Mouse (Mus musculus) forebrain, embryonic 15.5 days (tissue): ENCODE measurements at regions not wholly inside any gene's neighbourhood (a gene's known extent, or its start where the extent isn't known, plus 50 kb on each side); places are given as distances from the start of the nearest gene placed in this dataset.
"Not testable (repeated sequence)": the region's sequence is repeated elsewhere in the genome, so short reads cannot be mapped to it uniquely, and the experiment has no call there.

Experiments used
- ATAC-seq: fragments of 200-750 bp; cut with Nextera tagmentation; replicated peaks from 2 replicates; pipeline ENCODE4 v1.8.0; 2017; ENCODE audit warnings: mild to moderate bottlenecking, moderate TSS enrichment, moderate library complexity
- H3K27ac ChIP-seq: fragments of 300-500 bp; sonication (generic); replicated peaks from 2 replicates; pipeline ENCODE4 v1.5.1; 2015; ENCODE audit warnings: mild to moderate bottlenecking, inconsistent platforms
- H3K27me3 ChIP-seq: fragments of 300-500 bp; sonication (generic); 2 replicates; pipeline ENCODE4 v1.6.1; 2015; ENCODE audit warnings: inconsistent platforms
- H3K36me3 ChIP-seq: fragments of 300-500 bp; sonication (generic); 2 replicates; pipeline ENCODE4 v1.6.1; 2015; ENCODE audit warnings: mild to moderate bottlenecking, inconsistent platforms
- H3K4me1 ChIP-seq: fragments of 300-500 bp; sonication (generic); 2 replicates; pipeline ENCODE4 v1.6.1; 2015; ENCODE audit warnings: inconsistent platforms
- H3K4me2 ChIP-seq: fragments of 300-500 bp; sonication (generic); replicated peaks from 2 replicates; pipeline ENCODE4 v1.6.1; 2015; ENCODE audit warnings: mild to moderate bottlenecking, inconsistent platforms
- H3K4me3 ChIP-seq: fragments of 300-500 bp; sonication (generic); 2 replicates; pipeline ENCODE4 v1.5.1; 2015; ENCODE audit warnings: mild to moderate bottlenecking, inconsistent platforms
- H3K9ac ChIP-seq: fragments of 300-500 bp; sonication (generic); replicated peaks from 2 replicates; pipeline ENCODE4 v1.6.1; 2015; ENCODE audit warnings: mild to moderate bottlenecking, inconsistent platforms
- H3K9me3 ChIP-seq: fragments of 300-500 bp; sonication (generic); 2 replicates; pipeline ENCODE4 v1.6.1; 2016; ENCODE audit warnings: inconsistent platforms
- whole genome bisulfite sequencing: fragments of 180-500 bp; shearing (Covaris S2); methylation state at CpG from one replicate; pipeline ENCODE4 v1.1.7; 2015; ENCODE audit warnings: mixed read lengths; 5-methylcytosine and 5-hydroxymethylcytosine counted together

GRCm38 (mm10) chr17:85858516-85858915, 170.4 kb upstream of the Six2 start:
- ATAC-seq: no peak
- no peak overlapping the region for H3K4me3 ChIP-seq
- WGBS: 65% methylated on average over 2 of the region's 2 CpGs
- H3K4me1 ChIP-seq: peaks cover 14% of the 10 kb centered on the region
- H3K27me3 ChIP-seq: no peaks in the 10 kb centered on the region
- H3K27ac ChIP-seq: no peak overlapping the region
- no peaks in the 10 kb centered on the region for H3K9me3 ChIP-seq
- no peaks in the 10 kb centered on the region for H3K36me3 ChIP-seq
- H3K4me2 ChIP-seq: peak overlapping the region; percentile 41; the same call in 1 of the 2 replicates
- no peak overlapping the region for H3K9ac ChIP-seq

- H3K36me3 ChIP-seq: no peaks in the 10 kb centered on the region
- H3K27me3 ChIP-seq: no peaks in the 10 kb centered on the region
- no peak overlapping the region for H3K9ac ChIP-seq
- peak overlapping the region; percentile 41 for H3K4me2 ChIP-seq
- peak; percentile 87 for ATAC-seq
- 6% methylated on average over 22 of the region's 22 CpGs for WGBS
- peak overlapping the region; percentile 18 for H3K4me3 ChIP-seq
- H3K27ac ChIP-seq: no peak overlapping the region; the same call in 1 of the 2 replicates
- no peaks in the 10 kb centered on the region for H3K9me3 ChIP-seq
- peaks cover 14% of the 10 kb centered on the region for H3K4me1 ChIP-seq
These were observed 169.8 kb upstream of the Six2 start for GRCm38 (mm10) chr17:85857705-85858472.

DNA sequence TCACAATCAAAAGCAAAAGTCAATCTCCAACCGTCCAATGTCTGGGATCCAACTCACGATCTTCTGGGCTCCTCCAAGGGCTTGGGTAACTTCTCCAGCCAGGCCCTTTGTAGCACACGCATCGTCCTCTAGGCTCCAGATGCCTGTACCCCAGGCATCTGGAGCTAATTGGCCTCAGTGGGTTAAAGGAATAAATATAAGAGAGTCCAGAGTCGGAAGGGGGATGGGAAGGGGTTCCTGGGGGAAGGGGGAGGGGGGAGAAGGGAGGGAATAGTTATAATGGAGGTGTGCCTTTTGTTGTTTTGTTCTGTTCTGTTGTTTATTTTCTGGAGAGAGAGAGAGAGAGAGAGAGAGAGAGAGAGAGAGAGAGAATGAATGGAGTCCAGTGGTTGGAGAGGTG, 168.8 kb upstream of the Six2 start:
- not testable (repeated sequence) for H3K4me3 ChIP-seq, H3K9ac ChIP-seq, H3K9me3 ChIP-seq, H3K4me2 ChIP-seq, H3K27ac ChIP-seq, H3K27me3 ChIP-seq, H3K36me3 ChIP-seq, ATAC-seq
- 11% methylated on average over 4 of the region's 5 CpGs for WGBS
- peaks cover 14% of the 10 kb centered on the region for H3K4me1 ChIP-seq

DNA sequence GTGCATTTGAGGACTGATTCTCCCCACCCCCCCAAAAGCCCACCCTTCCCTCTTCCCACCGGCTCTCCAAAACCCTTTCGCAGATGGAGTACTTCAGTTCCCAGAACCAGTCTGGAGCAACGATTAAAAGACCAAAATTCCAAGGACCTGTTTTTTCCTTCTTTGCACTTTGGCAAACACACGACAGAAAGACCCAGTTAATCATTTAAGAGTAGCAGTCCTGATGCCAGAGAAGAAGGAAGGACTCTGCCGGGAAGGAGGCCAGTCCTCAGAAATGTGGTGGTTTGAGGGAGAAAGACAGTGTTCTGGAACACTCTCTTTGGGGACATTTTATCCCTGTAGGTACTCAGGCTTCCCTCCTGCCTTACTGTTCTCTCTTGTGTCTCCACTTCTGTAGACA, 165.1 kb upstream of the Six2 start:
- WGBS: 84% methylated on average over 5 of the region's 5 CpGs
- no peak for ATAC-seq
- peaks cover 9% of the 10 kb centered on the region for H3K4me1 ChIP-seq
- no peak overlapping the region for H3K27ac ChIP-seq
- H3K36me3 ChIP-seq: no peaks in the 10 kb centered on the region
- no peaks in the 10 kb centered on the region for H3K9me3 ChIP-seq
- H3K4me3 ChIP-seq: no peak overlapping the region
- H3K9ac ChIP-seq: no peak overlapping the region
- H3K27me3 ChIP-seq: no peaks in the 10 kb centered on the region
- H3K4me2 ChIP-seq: no peak overlapping the region

DNA sequence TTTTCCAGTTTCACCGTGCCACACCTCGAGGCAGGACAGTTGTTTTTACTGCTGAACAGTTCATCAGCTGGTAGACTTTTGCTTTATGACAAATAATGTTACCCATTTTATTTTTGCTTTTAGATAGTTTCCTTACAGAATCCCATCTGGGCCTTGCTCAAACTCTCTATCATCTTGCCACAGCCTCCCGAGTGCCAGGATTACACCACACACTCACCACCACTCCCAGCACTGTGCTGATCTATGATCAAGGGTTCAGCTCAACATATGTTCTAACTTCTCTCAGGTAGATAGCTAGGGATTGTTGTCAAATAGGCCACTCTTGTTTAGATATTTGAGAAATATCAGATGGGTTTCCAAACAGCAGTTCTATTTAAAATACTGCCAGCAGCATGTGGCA, 160.5 kb upstream of the Six2 start:
- Histone ChIP-seq H3K9ac (no peak overlapping the region), H3K4me1 (no peaks in the 10 kb centered on the region), H3K36me3 (no peaks in the 10 kb centered on the region), H3K27me3 (no peaks in the 10 kb centered on the region), H3K27ac (no peak overlapping the region), H3K9me3 (no peaks in the 10 kb centered on the region), H3K4me3 (no peak overlapping the region), H3K4me2 (no peak overlapping the region)
- 94% methylated on average over 3 of the region's 3 CpGs for WGBS
- ATAC-seq: no peak

DNA sequence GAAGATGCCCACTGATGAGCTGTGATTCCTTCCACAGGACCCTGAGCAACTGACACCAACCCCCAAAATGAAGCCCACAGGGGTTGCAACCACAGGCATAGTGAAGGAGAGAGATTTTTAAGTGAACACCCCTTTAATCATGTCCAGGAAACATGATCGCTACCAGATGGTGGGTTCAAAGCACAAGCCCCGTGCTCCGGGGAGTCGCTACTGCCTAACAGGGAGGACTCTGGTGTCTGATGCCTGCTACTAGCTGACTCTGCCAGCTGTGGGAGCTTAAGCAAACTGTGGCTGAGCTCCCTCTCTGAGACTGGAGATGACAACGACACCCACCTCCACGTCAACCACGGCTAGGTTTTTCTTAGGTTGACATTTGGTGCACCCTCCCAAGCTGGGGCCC, 159.7 kb upstream of the Six2 start:
- no peak overlapping the region for H3K4me2 ChIP-seq
- no peak overlapping the region for H3K4me3 ChIP-seq
- no peaks in the 10 kb centered on the region for H3K36me3 ChIP-seq
- H3K27me3 ChIP-seq: no peaks in the 10 kb centered on the region
- H3K27ac ChIP-seq: no peak overlapping the region
- H3K9ac ChIP-seq: no peak overlapping the region
- no peaks in the 10 kb centered on the region for H3K4me1 ChIP-seq
- H3K9me3 ChIP-seq: no peaks in the 10 kb centered on the region
- WGBS: 92% methylated on average over 7 of the region's 7 CpGs
- no peak for ATAC-seq

GRCm38 (mm10) chr17:85845059-85845458, 157.0 kb upstream of the Six2 start:
- H3K9ac ChIP-seq: no peak overlapping the region
- H3K27me3 ChIP-seq: no peaks in the 10 kb centered on the region
- no peaks in the 10 kb centered on the region for H3K4me1 ChIP-seq
- no peak overlapping the region for H3K4me3 ChIP-seq
- H3K4me2 ChIP-seq: no peak overlapping the region
- WGBS: 72% methylated on average over 6 of the region's 6 CpGs
- H3K9me3 ChIP-seq: no peaks in the 10 kb centered on the region
- no peak overlapping the region for H3K27ac ChIP-seq
- no peaks in the 10 kb centered on the region for H3K36me3 ChIP-seq
- ATAC-seq: no peak

DNA sequence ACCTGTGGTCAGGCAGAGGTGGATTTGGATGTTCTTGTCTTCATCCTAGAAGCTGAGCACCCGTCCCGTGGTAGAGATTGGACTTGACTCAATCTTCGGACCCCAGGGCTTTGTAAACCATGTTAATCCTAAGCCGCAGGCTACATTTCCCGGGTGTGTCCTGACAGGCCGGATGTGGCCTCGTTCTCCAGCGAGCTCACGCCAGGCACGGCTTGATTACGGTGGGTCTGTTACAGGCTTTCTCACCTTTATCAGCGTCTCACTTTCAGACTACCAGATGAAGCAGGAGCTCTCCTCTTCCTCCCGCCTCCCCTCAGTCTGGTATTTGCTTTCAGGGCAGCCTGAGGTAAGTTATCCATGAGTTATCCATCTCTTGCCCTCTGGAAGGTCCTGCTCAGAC, 156.4 kb upstream of the Six2 start:
- Histone ChIP-seq H3K9ac (no peak overlapping the region), H3K9me3 (no peaks in the 10 kb centered on the region), H3K4me3 (no peak overlapping the region), H3K27me3 (no peaks in the 10 kb centered on the region), H3K4me1 (no peaks in the 10 kb centered on the region), H3K36me3 (no peaks in the 10 kb centered on the region), H3K4me2 (no peak overlapping the region), H3K27ac (no peak overlapping the region)
- ATAC-seq: no peak
- WGBS: 92% methylated on average over 13 of the region's 13 CpGs

DNA sequence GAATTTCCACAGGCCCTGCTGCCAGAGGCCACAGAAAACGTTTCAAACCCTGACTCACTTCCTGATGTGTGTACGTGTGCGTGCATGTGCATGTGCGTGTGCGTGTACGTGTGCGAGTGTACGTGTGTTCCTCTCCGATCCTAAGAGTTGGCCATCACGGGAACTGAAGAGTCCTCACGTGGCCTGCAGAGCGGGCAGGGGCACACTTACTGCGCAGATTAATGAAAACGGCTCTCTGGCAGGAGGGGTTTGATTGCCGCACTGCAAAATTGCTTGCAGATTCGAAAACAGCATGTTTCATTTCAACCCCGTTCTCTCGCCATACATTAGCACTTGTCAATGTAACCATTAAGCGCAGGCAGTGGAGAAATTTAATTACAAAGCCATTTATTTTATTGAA, 135.0 kb upstream of the Six2 start:
- ATAC-seq: no peak
- H3K36me3 ChIP-seq: no peaks in the 10 kb centered on the region
- H3K4me2 ChIP-seq: no peak overlapping the region
- WGBS: 68% methylated on average over 19 of the region's 19 CpGs
- H3K27ac ChIP-seq: no peak overlapping the region
- H3K4me3 ChIP-seq: no peak overlapping the region
- H3K9me3 ChIP-seq: no peaks in the 10 kb centered on the region
- no peak overlapping the region for H3K9ac ChIP-seq
- no peaks in the 10 kb centered on the region for H3K27me3 ChIP-seq
- H3K4me1 ChIP-seq: peaks cover 6% of the 10 kb centered on the region; the same call in 1 of the 2 replicates

DNA sequence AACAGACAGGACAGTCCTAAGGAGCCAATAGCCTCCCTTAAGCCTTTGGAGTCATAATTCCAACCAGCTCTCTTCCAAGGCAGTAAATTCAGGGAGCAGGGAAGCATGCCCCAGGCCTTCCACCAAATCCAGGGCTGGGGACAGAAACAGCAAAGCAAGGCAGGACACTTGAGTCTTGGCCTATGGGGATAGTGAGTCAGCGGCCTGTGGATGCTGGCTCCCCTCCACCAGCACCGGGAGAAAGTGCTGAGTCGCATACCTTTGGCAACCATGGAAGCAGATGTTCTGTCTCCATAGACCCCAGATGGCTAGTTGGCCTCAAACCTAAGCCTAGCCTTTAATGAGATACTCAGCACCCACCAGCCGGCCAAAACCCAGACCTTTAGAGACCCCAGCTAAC, 133.8 kb upstream of the Six2 start:
- H3K27me3 ChIP-seq: no peaks in the 10 kb centered on the region
- 73% methylated on average over 4 of the region's 4 CpGs for WGBS
- H3K4me2 ChIP-seq: no peak overlapping the region
- no peak overlapping the region for H3K27ac ChIP-seq
- H3K4me3 ChIP-seq: no peak overlapping the region
- no peaks in the 10 kb centered on the region for H3K36me3 ChIP-seq
- no peaks in the 10 kb centered on the region for H3K9me3 ChIP-seq
- no peak overlapping the region for H3K9ac ChIP-seq
- no peak for ATAC-seq
- H3K4me1 ChIP-seq: peaks cover 6% of the 10 kb centered on the region; the same call in 1 of the 2 replicates

DNA sequence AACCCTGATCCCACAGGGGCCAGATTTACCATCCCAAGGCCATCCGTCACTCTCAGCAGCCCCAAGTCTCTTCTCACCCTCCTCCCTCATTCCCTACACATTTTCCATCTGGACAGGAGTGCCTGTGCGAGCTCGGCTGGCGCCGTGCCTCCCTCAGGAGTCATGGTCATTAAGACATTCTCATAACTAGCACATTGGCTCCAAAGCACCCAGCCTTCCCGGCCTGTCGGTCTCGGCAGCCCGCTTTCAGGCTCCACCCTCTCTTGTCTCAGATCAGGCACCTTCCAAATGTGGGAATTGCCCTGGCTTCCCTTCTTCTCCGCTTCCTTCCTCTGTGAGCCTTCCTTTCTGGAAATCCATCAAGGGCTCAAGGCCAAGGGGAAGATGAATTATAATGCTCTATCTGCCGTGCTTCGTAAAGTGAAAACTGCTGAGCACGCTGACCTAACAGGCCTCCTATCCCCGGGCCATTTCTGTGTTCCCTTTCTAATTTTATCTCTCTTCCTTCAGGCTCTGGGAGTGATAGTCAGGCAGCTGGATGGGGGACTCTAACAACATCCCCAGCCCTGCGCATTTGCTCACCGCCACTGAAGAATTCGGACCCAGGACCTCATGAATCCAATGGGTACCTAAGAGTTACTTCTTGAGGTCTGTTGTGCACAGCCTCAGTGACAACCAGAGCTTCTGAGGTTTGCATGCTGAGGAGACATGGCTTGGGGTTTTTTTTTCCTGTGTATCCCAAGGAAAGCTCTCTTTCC, 130.2 kb upstream of the Six2 start:
- H3K27me3 ChIP-seq: no peaks in the 10 kb centered on the region
- H3K4me3 ChIP-seq: no peak overlapping the region
- 86% methylated on average over 17 of the region's 17 CpGs for WGBS
- no peak overlapping the region for H3K27ac ChIP-seq
- no peaks in the 10 kb centered on the region for H3K9me3 ChIP-seq
- no peak overlapping the region for H3K4me2 ChIP-seq
- H3K4me1 ChIP-seq: peaks cover 4% of the 10 kb centered on the region; the same call in 1 of the 2 replicates
- no peaks in the 10 kb centered on the region for H3K36me3 ChIP-seq
- ATAC-seq: no peak
- H3K9ac ChIP-seq: no peak overlapping the region

DNA sequence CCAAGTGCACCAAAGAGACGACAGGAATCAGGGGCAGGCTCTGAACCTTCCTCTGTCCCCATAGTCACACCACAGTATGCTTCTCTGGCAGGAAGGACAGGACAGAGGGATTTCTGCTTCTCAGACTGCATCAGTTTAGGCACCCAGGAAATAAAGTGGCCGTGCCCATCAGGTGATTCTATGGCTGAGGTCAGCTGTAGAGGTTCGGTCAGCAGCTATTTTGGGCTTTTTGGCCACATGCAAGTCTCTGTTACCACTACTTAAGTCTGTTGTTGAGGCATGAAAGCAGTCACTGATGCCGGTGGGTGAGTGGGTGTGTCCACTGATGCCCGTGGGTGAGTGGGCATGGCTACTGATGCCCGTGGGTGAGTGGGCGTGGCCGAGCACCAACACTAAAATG, 128.4 kb upstream of the Six2 start:
- H3K9me3 ChIP-seq: no peaks in the 10 kb centered on the region
- H3K9ac ChIP-seq: no peak overlapping the region
- ATAC-seq: no peak
- H3K36me3 ChIP-seq: no peaks in the 10 kb centered on the region
- no peak overlapping the region for H3K27ac ChIP-seq
- no peak overlapping the region for H3K4me2 ChIP-seq
- 92% methylated on average over 8 of the region's 8 CpGs for WGBS
- H3K4me1 ChIP-seq: no peaks in the 10 kb centered on the region
- H3K4me3 ChIP-seq: no peak overlapping the region
- H3K27me3 ChIP-seq: no peaks in the 10 kb centered on the region
